Mouse (Mus musculus) telencephalon, adult 2 months (tissue): ENCODE results near the gene Ttc7.

ENCODE experiments used
- DNase-seq: peaks from one replicate; pipeline ENCODE4 v3.0.0-alpha.2; 2011; ENCODE audit warnings: low read depth, low spot score

The Ttc7 gene

GRCm38 (mm10) chr17:87336910-87337309 lies 54.2 kb downstream of the Ttc7 start:
- DNase-seq, result no peak

- DNase-seq, result no peak
Observed at GRCm38 (mm10) chr17:87337683-87338082, 55.0 kb downstream of the Ttc7 start.

- no peak for DNase-seq
Observed at GRCm38 (mm10) chr17:87339122-87339521, 56.4 kb downstream of the Ttc7 start.

GRCm38 (mm10) chr17:87343060-87343703 lies 60.5 kb downstream of the Ttc7 start:
- DNase-seq, result no peak

- no peak for DNase-seq
Observed at GRCm38 (mm10) chr17:87344441-87345251, 62.0 kb downstream of the Ttc7 start.

GRCm38 (mm10) chr17:87345252-87345593 lies 62.5 kb downstream of the Ttc7 start:
- DNase-seq, result no peak

- DNase-seq, result no peak
Observed at GRCm38 (mm10) chr17:87348353-87348752, 65.7 kb downstream of the Ttc7 start.

- no peak for DNase-seq
Observed at GRCm38 (mm10) chr17:87349069-87349468, 66.4 kb downstream of the Ttc7 start.

- no peak for DNase-seq
Observed at GRCm38 (mm10) chr17:87349575-87349974, 66.9 kb downstream of the Ttc7 start.

GRCm38 (mm10) chr17:87350471-87351240 lies 68.0 kb downstream of the Ttc7 start:
- no peak for DNase-seq

- no peak for DNase-seq
Observed at GRCm38 (mm10) chr17:87351241-87352105, 68.8 kb downstream of the Ttc7 start.

GRCm38 (mm10) chr17:87352106-87352897 lies 69.6 kb downstream of the Ttc7 start:
- no peak for DNase-seq

GRCm38 (mm10) chr17:87352898-87353225 lies 70.2 kb downstream of the Ttc7 start:
- DNase-seq, result no peak

GRCm38 (mm10) chr17:87353745-87354320 lies 71.1 kb downstream of the Ttc7 start:
- no peak for DNase-seq

- DNase-seq, result no peak
Observed at GRCm38 (mm10) chr17:87355456-87355855, 72.8 kb downstream of the Ttc7 start.

GRCm38 (mm10) chr17:87356261-87356660 lies 73.6 kb downstream of the Ttc7 start:
- DNase-seq, result no peak

- DNase-seq, result no peak
Observed at GRCm38 (mm10) chr17:87357506-87357905, 74.8 kb downstream of the Ttc7 start.

GRCm38 (mm10) chr17:87361132-87361531 lies 78.4 kb downstream of the Ttc7 start:
- DNase-seq, result peak; percentile 51

- DNase-seq, result no peak
Observed at GRCm38 (mm10) chr17:87364108-87364507, 81.4 kb downstream of the Ttc7 start.

- DNase-seq, result no peak
Observed at GRCm38 (mm10) chr17:87365268-87365667, 82.6 kb downstream of the Ttc7 start.
